Mouse (Mus musculus): ENCODE measurements at regions not wholly inside any gene's neighbourhood (a gene's known extent, or its start where the extent isn't known, plus 50 kb on each side); places are given as distances from the start of the nearest gene placed in this dataset.
"Not testable (repeated sequence)": the region's sequence is repeated elsewhere in the genome, so short reads cannot be mapped to it uniquely, and the experiment has no call there.

GRCm38 (mm10) chr14:61757086-61757822, 150.0 kb downstream of the Kcnrg start:
- in situ Hi-C loops (cut with MseI, MboI), result no loop called here

- in situ Hi-C loops (cut with MseI, MboI), result no loop called here
These were observed 150.5 kb downstream of the Kcnrg start for GRCm38 (mm10) chr14:61757823-61758175.

- in situ Hi-C loops (cut with MseI, MboI), result no loop called here
These were observed 151.3 kb downstream of the Kcnrg start for GRCm38 (mm10) chr14:61758586-61758985.

- in situ Hi-C loops (cut with MseI, MboI), result not testable (repeated sequence)
These were observed 152.9 kb downstream of the Kcnrg start for GRCm38 (mm10) chr14:61760176-61760575.

- in situ Hi-C loops (cut with MseI, MboI), result no loop called here
These were observed 154.8 kb downstream of the Kcnrg start for GRCm38 (mm10) chr14:61762076-61762475.

GRCm38 (mm10) chr14:61769881-61770280, 162.6 kb downstream of the Kcnrg start:
- in situ Hi-C loops (cut with MseI, MboI), result no loop called here

GRCm38 (mm10) chr14:61774171-61774570, 166.9 kb downstream of the Kcnrg start:
- in situ Hi-C loops (cut with MseI, MboI), result no loop called here

- in situ Hi-C loops (cut with MseI, MboI), result no loop called here
These were observed 171.4 kb downstream of the Kcnrg start for GRCm38 (mm10) chr14:61778618-61779017.

GRCm38 (mm10) chr14:61783206-61783605, 175.9 kb downstream of the Kcnrg start:
- in situ Hi-C loops (cut with MseI, MboI), result no loop called here

GRCm38 (mm10) chr14:61784609-61785008, 177.4 kb downstream of the Kcnrg start:
- in situ Hi-C loops (cut with MseI, MboI), result no loop called here

GRCm38 (mm10) chr14:61786031-61786430, 178.8 kb downstream of the Kcnrg start:
- in situ Hi-C loops (cut with MseI, MboI), result no loop called here

- in situ Hi-C loops (cut with MseI, MboI), result no loop called here
These were observed 180.5 kb downstream of the Kcnrg start for GRCm38 (mm10) chr14:61787746-61788145.

GRCm38 (mm10) chr14:61788998-61789790, 181.9 kb downstream of the Kcnrg start:
- in situ Hi-C loops (cut with MseI, MboI), result no loop called here

GRCm38 (mm10) chr14:61795976-61796645, 188.9 kb downstream of the Kcnrg start:
- in situ Hi-C loops (cut with MseI, MboI), result no loop called here

GRCm38 (mm10) chr14:61796671-61797070, 189.4 kb downstream of the Kcnrg start:
- in situ Hi-C loops (cut with MseI, MboI), result no loop called here

GRCm38 (mm10) chr14:61803421-61803925, 196.2 kb downstream of the Kcnrg start:
- in situ Hi-C loops (cut with MseI, MboI), result no loop called here

- in situ Hi-C loops (cut with MseI, MboI), result no loop called here
These were observed 198.2 kb downstream of the Kcnrg start for GRCm38 (mm10) chr14:61805433-61805832.

- in situ Hi-C loops (cut with MseI, MboI), result no loop called here
These were observed 200.9 kb downstream of the Kcnrg start for GRCm38 (mm10) chr14:61808193-61808592.

- in situ Hi-C loops (cut with MseI, MboI), result no loop called here
These were observed 202.6 kb downstream of the Kcnrg start for GRCm38 (mm10) chr14:61809716-61810437.

- in situ Hi-C loops (cut with MseI, MboI), result no loop called here
These were observed 203.6 kb downstream of the Kcnrg start for GRCm38 (mm10) chr14:61810836-61811235.

- in situ Hi-C loops (cut with MseI, MboI), result no loop called here
These were observed 210.5 kb downstream of the Kcnrg start for GRCm38 (mm10) chr14:61817711-61818110.

- in situ Hi-C loops (cut with MseI, MboI), result no loop called here
These were observed 211.1 kb downstream of the Kcnrg start for GRCm38 (mm10) chr14:61818365-61818764.
